Mouse (Mus musculus): ENCODE data around the gene Smim6. TPM values are rescaled to one million over a fixed set of nuclear protein-coding genes. Genes with fewer than 3 reads are reported as not detected.

Gene Smim6
- polyA plus RNA-seq, 1 experiment = 0.62 TPM

DNA sequence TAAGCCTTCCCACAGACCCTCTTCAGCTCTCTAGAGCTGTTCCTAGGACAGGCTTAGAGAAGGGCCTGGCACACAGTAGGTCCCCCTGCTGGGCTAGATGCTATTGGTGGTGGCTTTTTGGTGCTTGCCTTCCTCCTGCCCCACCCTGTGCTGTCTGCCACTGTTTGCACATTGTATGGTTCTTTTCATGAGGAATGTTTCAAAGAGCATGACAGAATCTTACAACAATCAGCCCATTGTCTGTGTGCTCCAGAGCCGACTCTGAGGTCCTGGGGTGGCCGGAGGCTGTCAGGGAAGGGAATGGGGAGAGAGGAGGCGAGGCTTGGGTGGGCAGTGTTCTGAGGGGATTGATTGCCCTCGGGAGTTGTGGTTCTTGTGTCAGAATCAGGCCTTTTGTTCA is 44.6 kb downstream of the Smim6 start:
- H3K36me3 ChIP-seq (ENCODE audit: control insufficient read depth, insufficient read depth, low read length) = peaks cover 53% of the 10 kb centered on the region
- DNase-seq = no peak
- no peak for TF ChIP-seq POLR2A (IDR thresholded peaks at IDR 0.05; ENCODE audit: control insufficient read depth, extremely low read depth, insufficient read depth, low read length, poor library complexity)
- no peak for TF ChIP-seq CTCF (IDR thresholded peaks at IDR 0.05; ENCODE audit: borderline replicate concordance, control insufficient read depth, extremely low read depth, insufficient read depth, low read length, poor library complexity)
- no peaks in the 10 kb centered on the region for H3K4me1 ChIP-seq (replicated peaks; ENCODE audit: control insufficient read depth, insufficient read depth, low read length)
- no peak overlapping the region for H3K27ac ChIP-seq (ENCODE audit: control insufficient read depth, insufficient read depth, low read length)
- WGBS = 87% methylated on average over 4 of the region's 4 CpGs
- H3K27me3 ChIP-seq (ENCODE audit: control insufficient read depth, insufficient read depth, low read length) = no peaks in the 10 kb centered on the region
- no peak overlapping the region for H3K4me3 ChIP-seq (ENCODE audit: control insufficient read depth, insufficient read depth, low read length)

DNA sequence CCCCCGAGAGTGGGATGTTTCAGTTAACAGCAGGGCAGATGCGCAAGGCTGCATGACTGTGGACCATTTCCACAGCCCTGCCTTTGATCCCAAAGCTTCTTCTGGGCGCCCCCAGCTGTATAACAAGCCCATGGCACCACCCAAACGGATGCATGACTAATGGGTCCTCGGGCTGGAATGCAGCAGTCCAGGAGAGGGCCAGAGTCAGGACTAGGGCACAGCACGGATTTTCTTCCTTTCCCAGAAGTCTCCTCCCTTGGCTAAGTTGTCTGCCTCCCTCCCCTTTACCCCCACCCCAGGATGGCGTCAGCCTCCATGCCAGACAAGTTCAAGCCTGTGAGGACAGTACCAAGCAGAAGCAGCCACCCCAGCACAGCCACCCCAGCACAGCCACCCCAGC is 46.2 kb downstream of the Smim6 start:
- Histone ChIP-seq H3K36me3 (ENCODE audit: control insufficient read depth, insufficient read depth, low read length) (peaks cover 52% of the 10 kb centered on the region), H3K4me3 (ENCODE audit: control insufficient read depth, insufficient read depth, low read length) (no peak overlapping the region), H3K27me3 (ENCODE audit: control insufficient read depth, insufficient read depth, low read length) (no peaks in the 10 kb centered on the region), H3K27ac (ENCODE audit: control insufficient read depth, insufficient read depth, low read length) (peak overlapping the region; percentile 19; the same call in 1 of the 2 replicates), H3K4me1 (replicated peaks; ENCODE audit: control insufficient read depth, insufficient read depth, low read length) (no peaks in the 10 kb centered on the region)
- TF ChIP-seq CTCF (IDR thresholded peaks at IDR 0.05; ENCODE audit: borderline replicate concordance, control insufficient read depth, extremely low read depth, insufficient read depth, low read length, poor library complexity) (no peak), POLR2A (IDR thresholded peaks at IDR 0.05; ENCODE audit: control insufficient read depth, extremely low read depth, insufficient read depth, low read length, poor library complexity) (no peak)
- DNase-seq = no peak
- 94% methylated on average over 7 of the region's 7 CpGs for WGBS

DNA sequence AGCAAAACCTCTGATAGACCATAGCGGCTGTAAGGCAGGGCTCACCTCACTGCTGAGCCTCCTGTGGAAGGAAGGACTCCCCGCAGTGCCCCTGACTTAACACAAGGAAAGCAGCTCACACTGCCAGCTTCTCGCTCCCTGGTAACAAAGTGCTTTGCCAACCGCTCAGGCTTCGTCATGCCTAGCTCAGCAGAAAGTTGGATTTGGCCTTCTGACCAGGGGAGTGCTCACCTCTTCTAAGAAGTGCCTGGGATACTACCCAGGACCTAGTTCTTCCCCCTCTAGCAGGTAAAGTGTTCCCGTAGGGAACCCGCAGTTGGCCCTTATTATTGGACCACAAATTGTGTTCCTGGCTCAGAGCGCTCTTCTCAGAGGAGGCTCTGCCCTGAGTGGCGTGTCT is 47.2 kb downstream of the Smim6 start:
- H3K36me3 ChIP-seq (ENCODE audit: control insufficient read depth, insufficient read depth, low read length) = peaks cover 55% of the 10 kb centered on the region
- no peak overlapping the region for H3K27ac ChIP-seq (ENCODE audit: control insufficient read depth, insufficient read depth, low read length)
- H3K4me1 ChIP-seq (replicated peaks; ENCODE audit: control insufficient read depth, insufficient read depth, low read length) = no peaks in the 10 kb centered on the region
- no peaks in the 10 kb centered on the region for H3K27me3 ChIP-seq (ENCODE audit: control insufficient read depth, insufficient read depth, low read length)
- DNase-seq = no peak
- WGBS = 99% methylated on average over 9 of the region's 9 CpGs
- TF ChIP-seq CTCF (IDR thresholded peaks at IDR 0.05; ENCODE audit: borderline replicate concordance, control insufficient read depth, extremely low read depth, insufficient read depth, low read length, poor library complexity) = no peak
- TF ChIP-seq POLR2A (IDR thresholded peaks at IDR 0.05; ENCODE audit: control insufficient read depth, extremely low read depth, insufficient read depth, low read length, poor library complexity) = no peak
- H3K4me3 ChIP-seq (ENCODE audit: control insufficient read depth, insufficient read depth, low read length) = no peak overlapping the region

DNA sequence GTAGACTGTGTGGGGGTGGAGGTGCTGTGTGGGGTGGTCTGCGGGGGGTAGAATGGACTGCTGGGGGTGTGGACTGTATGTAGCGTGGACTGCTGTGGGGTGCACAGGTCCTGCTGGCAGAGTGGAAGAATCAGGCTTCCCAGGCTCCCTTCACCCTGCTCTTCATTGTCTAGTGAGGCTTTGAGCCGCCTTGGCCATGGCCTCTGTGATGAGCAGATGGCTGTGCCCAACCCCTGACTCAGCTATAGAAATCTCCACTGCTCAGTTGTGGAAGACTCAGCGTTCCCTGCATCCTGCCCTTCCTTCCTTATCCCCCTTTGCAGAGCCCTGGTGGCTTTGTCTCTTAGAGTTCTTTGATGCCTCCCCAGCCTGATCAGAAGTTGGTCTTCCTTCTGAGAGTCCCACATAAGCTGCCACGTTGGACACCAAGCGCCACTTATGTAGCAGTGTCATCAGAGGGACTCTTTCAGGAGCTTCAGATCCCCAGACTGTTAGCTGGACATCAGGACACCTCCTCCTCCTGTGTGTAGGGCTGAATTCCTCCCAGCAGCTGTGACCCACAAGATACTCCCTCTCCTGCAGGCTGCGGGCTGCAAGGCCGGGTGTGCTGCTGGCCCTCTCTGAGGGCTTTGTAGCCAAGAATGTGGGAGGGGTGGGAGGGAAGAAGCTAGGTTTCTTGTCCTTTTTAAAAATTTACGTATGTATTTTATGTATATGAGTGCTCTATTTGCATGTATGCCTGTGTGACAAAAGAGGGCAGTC is 51.0 kb downstream of the Smim6 start:
- 99% methylated on average over 9 of the region's 9 CpGs for WGBS

More for the DNA sequence above, 51.0 kb downstream of the Smim6 start:
- H3K36me3 ChIP-seq (ENCODE audit: control insufficient read depth, insufficient read depth, low read length) = peaks cover 64% of the 10 kb centered on the region
- no peak for TF ChIP-seq CTCF (IDR thresholded peaks at IDR 0.05; ENCODE audit: borderline replicate concordance, control insufficient read depth, extremely low read depth, insufficient read depth, low read length, poor library complexity)
- no peak for TF ChIP-seq POLR2A (IDR thresholded peaks at IDR 0.05; ENCODE audit: control insufficient read depth, extremely low read depth, insufficient read depth, low read length, poor library complexity)
- no peak overlapping the region for H3K27ac ChIP-seq (ENCODE audit: control insufficient read depth, insufficient read depth, low read length)
- DNase-seq = no peak
- no peaks in the 10 kb centered on the region for H3K27me3 ChIP-seq (ENCODE audit: control insufficient read depth, insufficient read depth, low read length)
- H3K4me3 ChIP-seq (ENCODE audit: control insufficient read depth, insufficient read depth, low read length) = no peak overlapping the region
- H3K4me1 ChIP-seq (replicated peaks; ENCODE audit: control insufficient read depth, insufficient read depth, low read length) = no peaks in the 10 kb centered on the region

Other genes starting within 250 kb of the Smim6 start
- 81.7 and 82.8 TPM in 2 replicates for gene Grb2, start 203.4 kb upstream of the Smim6 start, polyA plus RNA-seq (2012; rRNA removed)
- gene Tmem94, start 146.6 kb upstream of the Smim6 start, polyA plus RNA-seq (2012; rRNA removed) = 84.7 and 91.9 TPM in 2 replicates
- 13.7 and 15.4 TPM in 2 replicates for gene Caskin2, start 98.4 kb upstream of the Smim6 start, polyA plus RNA-seq (2012; rRNA removed)
- 31.6 and 34.3 TPM in 2 replicates for gene Tsen54, start 97.3 kb upstream of the Smim6 start, polyA plus RNA-seq (2012; rRNA removed)
- 54.5 and 68.6 TPM in 2 replicates for gene Llgl2, start 88.0 kb upstream of the Smim6 start, polyA plus RNA-seq (2012; rRNA removed)
- 5.4 and 6.1 TPM in 2 replicates for gene Myo15b, start 53.6 kb upstream of the Smim6 start, polyA plus RNA-seq (2012; rRNA removed)
- gene Smim5, start 12.1 kb upstream of the Smim6 start, polyA plus RNA-seq (2012; rRNA removed) = 8.4 and 9.5 TPM in 2 replicates
- 43.4 and 44.8 TPM in 2 replicates for gene Sap30bp, start 21.3 kb downstream of the Smim6 start, polyA plus RNA-seq (2012; rRNA removed)
- 32.4 and 34.3 TPM in 2 replicates for gene Recql5, start 21.5 kb downstream of the Smim6 start, polyA plus RNA-seq (2012; rRNA removed)
- gene Itgb4, start 62.7 kb downstream of the Smim6 start, polyA plus RNA-seq (2012; rRNA removed) = 19.8 and 20.8 TPM in 2 replicates
- 110 and 133 TPM in 2 replicates for gene Galk1, start 100.7 kb downstream of the Smim6 start, polyA plus RNA-seq (2012; rRNA removed)
- 484 and 567 TPM in 2 replicates for gene H3f3b, start 115.9 kb downstream of the Smim6 start, polyA plus RNA-seq (2012; rRNA removed)
- gene Unk, start 118.3 kb downstream of the Smim6 start, polyA plus RNA-seq (2012; rRNA removed) = 121 and 123 TPM in 2 replicates
- gene Unc13d, start 165.9 kb downstream of the Smim6 start, polyA plus RNA-seq (2012; rRNA removed) = 95.3 and 98.6 TPM in 2 replicates
- gene Wbp2, start 175.0 kb downstream of the Smim6 start, polyA plus RNA-seq (2012; rRNA removed) = 288 and 314 TPM in 2 replicates
- gene Trim47, start 215.2 kb downstream of the Smim6 start, polyA plus RNA-seq (2012; rRNA removed) = 27.6 and 30.0 TPM in 2 replicates
- 24.5 and 26.7 TPM in 2 replicates for gene Trim65, start 219.1 kb downstream of the Smim6 start, polyA plus RNA-seq (2012; rRNA removed)
- gene Mrpl38, start 226.9 kb downstream of the Smim6 start, polyA plus RNA-seq (2012; rRNA removed) = 49.0 and 54.7 TPM in 2 replicates